Mouse (Mus musculus) forebrain, embryonic 10.5 days (tissue): ENCODE measurements around the gene Zfp82. TPM values are rescaled to one million over a fixed set of nuclear protein-coding genes. Genes with fewer than 3 reads are reported as not detected.

Source experiments
- microRNA-seq: library from miRNA; unstranded; fragments of <30 nt; microRNA quantifications from one replicate; pipeline ENCODE4, GENCODE M21; 2017
- polyA plus RNA-seq: library from polyadenylated mRNA; unstranded; fragments of >200 nt; fragmentation: Nextera tagmentation; extraction: Ambion mirVana; gene quantifications from 2 replicates; pipeline ENCODE4 v1.2.1, GENCODE M21; 2016

Zfp82 gene
- polyA plus RNA-seq, 1 experiment from 2014 or later, result 5.9 TPM

Small RNA genes within 50 kb of the gene (microRNA-seq; reads per million reads assigned to microRNA genes)
- not detected for gene Gm23368

Other genes starting within 250 kb of the Zfp82 start
- 10.5 and 10.6 TPM in 2 replicates for gene Zfp940, start 219.2 kb downstream of the Zfp82 start, polyA plus RNA-seq
- 8.4 and 9.0 TPM in 2 replicates for gene Zfp420, start 212.9 kb downstream of the Zfp82 start, polyA plus RNA-seq
- 9.8 and 10.0 TPM in 2 replicates for gene Zfp27, start 166.3 kb downstream of the Zfp82 start, polyA plus RNA-seq
- 4.0 and 5.2 TPM in 2 replicates for gene Zfp383, start 164.7 kb downstream of the Zfp82 start, polyA plus RNA-seq
- gene Zfp74, start 118.8 kb downstream of the Zfp82 start, polyA plus RNA-seq, result 13.5 and 13.8 TPM in 2 replicates
- 22.7 and 25.0 TPM in 2 replicates for gene Zfp568, start 88.9 kb downstream of the Zfp82 start, polyA plus RNA-seq
- gene Zfp14, start 21.5 kb downstream of the Zfp82 start, polyA plus RNA-seq, result 2.8 and 3.6 TPM in 2 replicates
- gene Gm26920, start 17.5 kb upstream of the Zfp82 start, polyA plus RNA-seq, result 2.2 and 2.8 TPM in 2 replicates
- gene Zfp566, start 17.6 kb upstream of the Zfp82 start, polyA plus RNA-seq, result 17.3 and 18.1 TPM in 2 replicates
- 104 TPM in 2 replicates for gene Zfp260, start 21.9 kb upstream of the Zfp82 start, polyA plus RNA-seq
- gene Zfp382, start 49.0 kb upstream of the Zfp82 start, polyA plus RNA-seq, result 10.7 and 11.5 TPM in 2 replicates
- 20.3 and 21.1 TPM in 2 replicates for gene Zfp146, start 96.8 kb upstream of the Zfp82 start, polyA plus RNA-seq
- gene Cox7a1, start 111.2 kb upstream of the Zfp82 start, polyA plus RNA-seq, result 4.0 and 4.5 TPM in 2 replicates
- 45.9 and 51.2 TPM in 2 replicates for gene Capns1, start 125.9 kb upstream of the Zfp82 start, polyA plus RNA-seq
- 163 and 169 TPM in 2 replicates for gene Polr2i, start 159.0 kb upstream of the Zfp82 start, polyA plus RNA-seq
- 248 and 257 TPM in 2 replicates for gene Tbcb, start 159.4 kb upstream of the Zfp82 start, polyA plus RNA-seq
- not detected in 2 replicates for gene Ovol3, start 162.8 kb upstream of the Zfp82 start, polyA plus RNA-seq
- 0.38 and 0.48 TPM in 2 replicates for gene Thap8, start 207.2 kb upstream of the Zfp82 start, polyA plus RNA-seq
- 18.7 and 20.3 TPM in 2 replicates for gene Wdr62, start 207.5 kb upstream of the Zfp82 start, polyA plus RNA-seq
- 52.8 and 53.1 TPM in 2 replicates for gene Clip3, start 218.8 kb upstream of the Zfp82 start, polyA plus RNA-seq
- gene Alkbh6, start 235.8 kb upstream of the Zfp82 start, polyA plus RNA-seq, result 82.3 and 90.2 TPM in 2 replicates
- gene Syne4, start 241.9 kb upstream of the Zfp82 start, polyA plus RNA-seq, result 29.8 and 32.8 TPM in 2 replicates
- gene E130208F15Rik, start 248.8 kb upstream of the Zfp82 start, polyA plus RNA-seq, result 3.0 and 3.2 TPM in 2 replicates